Mouse (Mus musculus) forebrain, postnatal 0 days (tissue): Measurements from ENCODE around the gene Gm5269. TPM values are rescaled to one million over a fixed set of nuclear protein-coding genes. Genes with fewer than 3 reads are reported as not detected.

Experiments used
- ATAC-seq: fragments of 200-750 bp; cut with Nextera tagmentation; 2 replicates; pipeline ENCODE4 v1.8.0; 2017; ENCODE audit warnings: mild to moderate bottlenecking, moderate library complexity
- DNase-seq: peaks from one replicate; pipeline ENCODE4 v3.0.0-alpha.2; 2015
- H3K27ac ChIP-seq: fragments of 300-500 bp; sonication (generic); 2 replicates; pipeline ENCODE4 v1.5.1; 2014; ENCODE audit warnings: low read depth, mild to moderate bottlenecking, antibody characterized with exemption, low read length, moderate library complexity, mixed read lengths
- H3K27me3 ChIP-seq: fragments of 300-500 bp; sonication (generic); 2 replicates; pipeline ENCODE4 v1.6.1; 2014; ENCODE audit warnings: mild to moderate bottlenecking, low read length, mixed read lengths; ENCODE audit not compliant: insufficient read depth
- H3K36me3 ChIP-seq: fragments of 300-500 bp; sonication (generic); 2 replicates; pipeline ENCODE4 v1.6.1; 2014; ENCODE audit warnings: mild to moderate bottlenecking, moderate library complexity; ENCODE audit not compliant: insufficient read depth
- H3K4me1 ChIP-seq: fragments of 300-500 bp; sonication (generic); 2 replicates; pipeline ENCODE4 v1.6.1; 2014; ENCODE audit warnings: antibody characterized with exemption; ENCODE audit not compliant: insufficient read depth
- H3K4me2 ChIP-seq: fragments of 300-500 bp; sonication (generic); 2 replicates; pipeline ENCODE4 v1.6.1; 2014; ENCODE audit warnings: low read depth, mild to moderate bottlenecking, moderate library complexity
- H3K4me3 ChIP-seq: fragments of 300-500 bp; sonication (generic); 2 replicates; pipeline ENCODE4 v1.5.1; 2014; ENCODE audit warnings: low read depth, low read length, mixed read lengths
- H3K9ac ChIP-seq: fragments of 300-500 bp; sonication (generic); 2 replicates; pipeline ENCODE4 v1.6.1; 2014; ENCODE audit warnings: mild to moderate bottlenecking
- H3K9me3 ChIP-seq: fragments of 300-500 bp; sonication (generic); 2 replicates; pipeline ENCODE4 v1.6.1; 2016; ENCODE audit warnings: low read length
- CTCF ChIP-seq: sonication (generic); IDR thresholded peaks from 2 replicates; pipeline ENCODE4 v1.5.1; 2016; ENCODE audit warnings: antibody characterized with exemption, control low read depth, low read depth
- WGBS: fragments of 180-500 bp; shearing (Covaris S2); extraction: QIAGEN DNeasy Blood & Tissue Kit; methylation state at CpG from one replicate; pipeline ENCODE4 v1.1.7; 2014; 5-methylcytosine and 5-hydroxymethylcytosine counted together
- polyA plus RNA-seq: library from polyadenylated mRNA; unstranded; fragments of >200 nt; fragmentation: Nextera tagmentation; extraction: Ambion mirVana; gene quantifications from 2 replicates; pipeline ENCODE4 v1.2.1, GENCODE M21; 2015
- total RNA-seq: library from RNA; depleted of rRNA; stranded (reverse); fragments of >200 nt; gene quantifications from 2 replicates; pipeline ENCODE4 v1.2.3, GENCODE M21; 2014; rRNA removed

The Gm5269 gene
- not detected in 2 replicates for total RNA-seq
- not detected in 2 replicates for polyA plus RNA-seq

- no peak within 1 kb of the TSS for H3K4me2 ChIP-seq
- DNase-seq = no peak
- H3K4me1 ChIP-seq = no peaks in the 10 kb centered on the region
- no peaks in the 10 kb centered on the region for H3K27me3 ChIP-seq
- H3K36me3 ChIP-seq = no peaks in the 10 kb centered on the region
- TF ChIP-seq CTCF = no peak
- ATAC-seq = no peak
- H3K27ac ChIP-seq = no peak within 1 kb of the TSS
- H3K4me3 ChIP-seq = no peak within 1 kb of the TSS
- no peak within 1 kb of the TSS for H3K9ac ChIP-seq
- no peaks in the 10 kb centered on the region for H3K9me3 ChIP-seq
These were observed at the start of gene Gm5269 for GRCm38 (mm10) chr1:45890173-45890572. Gene Gm5269 (minus strand): TSS chr1:45890273.

- Histone ChIP-seq H3K9me3 (no peaks in the 10 kb centered on the region), H3K27me3 (peaks cover 3% of the 10 kb centered on the region), H3K4me3 (no peak overlapping the region), H3K4me1 (0 out of 2 replicates have a peak, but pooled peaks cover under 1% of the 10 kb centered on the region), H3K36me3 (no peaks in the 10 kb centered on the region), H3K27ac (no peak overlapping the region), H3K4me2 (no peak overlapping the region), H3K9ac (no peak overlapping the region)
- no peak for TF ChIP-seq CTCF
- ATAC-seq = no peak
- no peak for DNase-seq
These were observed 41.1 kb upstream of the Gm5269 start for GRCm38 (mm10) chr1:45931127-45931526.

GRCm38 (mm10) chr1:45926911-45927310 is 36.8 kb upstream of the Gm5269 start:
- WGBS = 47% methylated on average over 3 of the region's 3 CpGs
- Histone ChIP-seq H3K27ac (no peak overlapping the region), H3K4me1 (0 out of 2 replicates have a peak, but pooled peaks cover 3% of the 10 kb centered on the region), H3K9ac (no peak overlapping the region), H3K27me3 (peaks cover 6% of the 10 kb centered on the region), H3K4me3 (no peak overlapping the region), H3K9me3 (no peaks in the 10 kb centered on the region), H3K36me3 (no peaks in the 10 kb centered on the region), H3K4me2 (no peak overlapping the region)
- DNase-seq (no peak), ATAC-seq (no peak)
- no peak for TF ChIP-seq CTCF

GRCm38 (mm10) chr1:45926393-45926763 is 36.3 kb upstream of the Gm5269 start, which contains the start of gene Slc40a1:
Gene Slc40a1 (minus strand): TSS chr1:45926523.
- Histone ChIP-seq H3K4me2 (peak within 1 kb of the TSS; percentile 93), H3K4me3 (peak within 1 kb of the TSS; percentile 55), H3K9me3 (no peaks in the 10 kb centered on the region), H3K27ac (no peak within 1 kb of the TSS), H3K27me3 (peaks cover 6% of the 10 kb centered on the region), H3K4me1 (0 out of 2 replicates have a peak, but pooled peaks cover 3% of the 10 kb centered on the region), H3K36me3 (no peaks in the 10 kb centered on the region), H3K9ac (peak within 1 kb of the TSS; percentile 55)
- ATAC-seq (no peak), DNase-seq (no peak)
- TF ChIP-seq CTCF = no peak
- WGBS = 23% methylated on average over 9 of the region's 9 CpGs

- Histone ChIP-seq H3K9ac (peak overlapping the region; percentile 55), H3K27me3 (peaks cover 6% of the 10 kb centered on the region), H3K4me1 (0 out of 2 replicates have a peak, but pooled peaks cover 3% of the 10 kb centered on the region), H3K4me3 (peak overlapping the region; percentile 55), H3K4me2 (peak overlapping the region; percentile 93), H3K36me3 (no peaks in the 10 kb centered on the region), H3K9me3 (no peaks in the 10 kb centered on the region), H3K27ac (no peak overlapping the region)
- TF ChIP-seq CTCF = no peak
- under 1% methylated on average over 53 of the region's 53 CpGs for WGBS
- ATAC-seq (peak; percentile 93), DNase-seq (peak; percentile 57)
These were observed 35.7 kb upstream of the Gm5269 start for GRCm38 (mm10) chr1:45925500-45926392.

GRCm38 (mm10) chr1:45925131-45925499 is 35.0 kb upstream of the Gm5269 start:
- ATAC-seq (peak; percentile 42), DNase-seq (no peak)
- H3K27me3 ChIP-seq = peaks cover 6% of the 10 kb centered on the region
- H3K9ac ChIP-seq = peak overlapping the region; percentile 55
- H3K4me2 ChIP-seq = peak overlapping the region; percentile 93
- H3K9me3 ChIP-seq = no peaks in the 10 kb centered on the region
- H3K4me3 ChIP-seq = peak overlapping the region; percentile 55
- H3K4me1 ChIP-seq = 0 out of 2 replicates have a peak, but pooled peaks cover 3% of the 10 kb centered on the region
- WGBS = 12% methylated on average over 7 of the region's 7 CpGs
- H3K27ac ChIP-seq = no peak overlapping the region
- no peaks in the 10 kb centered on the region for H3K36me3 ChIP-seq
- TF ChIP-seq CTCF = no peak

- no peak overlapping the region for H3K4me3 ChIP-seq
- H3K4me2 ChIP-seq = no peak overlapping the region
- DNase-seq (no peak), ATAC-seq (no peak)
- 63% methylated on average over 7 of the region's 7 CpGs for WGBS
- H3K36me3 ChIP-seq = no peaks in the 10 kb centered on the region
- 0 out of 2 replicates have a peak, but pooled peaks cover 3% of the 10 kb centered on the region for H3K4me1 ChIP-seq
- peaks cover 6% of the 10 kb centered on the region for H3K27me3 ChIP-seq
- H3K27ac ChIP-seq = no peak overlapping the region
- no peak overlapping the region for H3K9ac ChIP-seq
- no peak for TF ChIP-seq CTCF
- no peaks in the 10 kb centered on the region for H3K9me3 ChIP-seq
These were observed 34.4 kb upstream of the Gm5269 start for GRCm38 (mm10) chr1:45924516-45924915.
